Mouse (Mus musculus): ENCODE measurements around the gene Arhgef10l. TPM values are rescaled to one million over a fixed set of nuclear protein-coding genes. Genes with fewer than 3 reads are reported as not detected.
A peak's percentile ranks its signal among the peaks of the same experiment; 100 is the strongest.

Arhgef10l gene
- polyA plus RNA-seq, 1 experiment from 2014 or later: 32.3 TPM

GRCm38 (mm10) chr4:140604541-140604940 is 61.3 kb downstream of the Arhgef10l start:
- peaks cover 16% of the 10 kb centered on the region; the same call in 1 of the 2 replicates for H3K4me1 ChIP-seq (replicated peaks)
- H3K4me3 ChIP-seq: no peak overlapping the region
- H3K9me3 ChIP-seq: no peaks in the 10 kb centered on the region
- 87% methylated on average over 8 of the region's 8 CpGs for WGBS
- no peak overlapping the region; the same call in 1 of the 2 replicates for H3K27ac ChIP-seq
- peaks cover 86% of the 10 kb centered on the region for H3K36me3 ChIP-seq
- H3K27me3 ChIP-seq (ENCODE audit: insufficient read depth, poor library complexity, severe bottlenecking): no peaks in the 10 kb centered on the region
- no peak for DNase-seq (ENCODE audit: low spot score)

GRCm38 (mm10) chr4:140602022-140602421 is 63.8 kb downstream of the Arhgef10l start:
- peaks cover 8% of the 10 kb centered on the region; the same call in 1 of the 2 replicates for H3K4me1 ChIP-seq (replicated peaks)
- no peak for DNase-seq (ENCODE audit: low spot score)
- H3K27me3 ChIP-seq (ENCODE audit: insufficient read depth, poor library complexity, severe bottlenecking): no peaks in the 10 kb centered on the region
- H3K27ac ChIP-seq: no peak overlapping the region
- WGBS: 76% methylated on average over 4 of the region's 4 CpGs
- H3K36me3 ChIP-seq: peaks cover 85% of the 10 kb centered on the region
- peaks cover 9% of the 10 kb centered on the region; the same call in 1 of the 2 replicates for H3K9me3 ChIP-seq
- no peak overlapping the region for H3K4me3 ChIP-seq

GRCm38 (mm10) chr4:140601153-140601552 is 64.7 kb downstream of the Arhgef10l start:
- DNase-seq (ENCODE audit: low spot score): no peak
- no peak overlapping the region for H3K4me3 ChIP-seq
- 0 out of 2 replicates have a peak, but pooled peaks cover 2% of the 10 kb centered on the region for H3K4me1 ChIP-seq (replicated peaks)
- peaks cover 85% of the 10 kb centered on the region for H3K36me3 ChIP-seq
- H3K27ac ChIP-seq: no peak overlapping the region
- no peaks in the 10 kb centered on the region for H3K27me3 ChIP-seq (ENCODE audit: insufficient read depth, poor library complexity, severe bottlenecking)
- WGBS: 87% methylated on average over 11 of the region's 11 CpGs
- peaks cover 18% of the 10 kb centered on the region for H3K9me3 ChIP-seq

GRCm38 (mm10) chr4:140598846-140599245 is 67.0 kb downstream of the Arhgef10l start:
- no peak overlapping the region for H3K27ac ChIP-seq
- peaks cover 71% of the 10 kb centered on the region for H3K36me3 ChIP-seq
- H3K9me3 ChIP-seq: peaks cover 19% of the 10 kb centered on the region
- H3K4me3 ChIP-seq: no peak overlapping the region
- 87% methylated on average over 5 of the region's 5 CpGs for WGBS
- no peaks in the 10 kb centered on the region for H3K27me3 ChIP-seq (ENCODE audit: insufficient read depth, poor library complexity, severe bottlenecking)
- DNase-seq (ENCODE audit: low spot score): no peak
- peaks cover 5% of the 10 kb centered on the region for H3K4me1 ChIP-seq (replicated peaks)

- H3K9me3 ChIP-seq: peaks cover 19% of the 10 kb centered on the region
- H3K27me3 ChIP-seq (ENCODE audit: insufficient read depth, poor library complexity, severe bottlenecking): no peaks in the 10 kb centered on the region
- H3K4me3 ChIP-seq: no peak overlapping the region
- DNase-seq (ENCODE audit: low spot score): no peak
- no peak overlapping the region for H3K27ac ChIP-seq
- H3K36me3 ChIP-seq: peaks cover 73% of the 10 kb centered on the region
- H3K4me1 ChIP-seq (replicated peaks): peaks cover 14% of the 10 kb centered on the region
- WGBS: 94% methylated on average over 6 of the region's 6 CpGs
Measured at GRCm38 (mm10) chr4:140597928-140598327, 67.9 kb downstream of the Arhgef10l start.

DNA sequence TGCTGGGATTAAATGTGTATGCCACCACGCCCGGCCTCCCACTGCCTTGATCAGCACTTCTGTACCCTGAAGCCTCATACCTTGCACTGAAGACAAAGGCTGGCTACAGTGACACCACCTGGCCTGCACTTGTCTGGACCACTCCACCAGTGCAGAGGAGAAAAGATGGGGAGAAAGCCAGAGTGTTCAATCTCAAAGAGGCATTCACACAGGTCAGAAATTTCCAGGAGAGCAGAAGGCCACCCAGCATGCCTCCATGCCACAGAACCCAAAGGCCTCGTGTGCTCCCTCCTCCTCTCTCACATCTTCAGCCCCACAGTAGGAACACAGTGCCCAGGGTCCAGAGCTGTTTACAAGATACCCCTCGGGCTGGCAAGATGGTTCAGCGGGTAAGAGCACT is 68.4 kb downstream of the Arhgef10l start:
- peaks cover 19% of the 10 kb centered on the region for H3K4me1 ChIP-seq (replicated peaks)
- H3K27me3 ChIP-seq (ENCODE audit: insufficient read depth, poor library complexity, severe bottlenecking): no peaks in the 10 kb centered on the region
- 94% methylated on average over 5 of the region's 5 CpGs for WGBS
- peaks cover 74% of the 10 kb centered on the region for H3K36me3 ChIP-seq
- H3K4me3 ChIP-seq: no peak overlapping the region
- H3K27ac ChIP-seq: no peak overlapping the region
- H3K9me3 ChIP-seq: peaks cover 19% of the 10 kb centered on the region
- no peak for DNase-seq (ENCODE audit: low spot score)

DNA sequence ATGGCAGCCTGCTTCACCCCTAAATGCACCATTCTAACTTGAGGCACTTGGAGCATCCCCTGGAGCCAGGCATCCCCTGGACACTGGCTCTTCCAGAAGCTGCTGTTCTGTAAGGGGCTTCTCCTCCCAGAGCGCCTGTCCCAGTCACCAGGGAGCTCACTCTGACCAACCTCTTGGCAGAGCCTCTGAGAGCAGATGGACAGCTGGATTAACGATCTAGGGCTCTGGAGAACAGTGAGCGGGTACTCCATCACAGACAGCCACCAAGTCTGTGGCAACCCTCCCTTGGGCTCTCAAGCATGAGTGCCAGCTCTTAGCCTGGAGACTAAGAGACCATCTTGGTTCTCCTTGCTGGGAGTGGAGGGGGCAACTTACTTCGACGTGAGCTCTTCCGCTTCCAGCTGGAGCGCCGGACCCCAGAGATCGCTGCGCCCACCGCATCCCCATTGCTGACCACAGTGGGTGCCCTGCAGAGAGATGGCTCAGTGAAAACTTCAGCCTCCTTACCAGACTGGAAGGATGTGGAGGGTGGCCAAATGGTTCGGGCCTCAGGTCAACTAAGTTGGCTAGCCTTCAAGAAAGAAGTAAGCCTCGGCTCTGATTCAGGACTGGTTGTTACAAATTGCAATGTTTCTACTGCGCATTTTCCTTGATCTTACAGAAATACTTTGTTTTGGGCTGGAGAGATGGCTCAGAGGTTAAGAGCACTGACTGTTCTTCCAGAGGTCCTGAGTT is 71.9 kb downstream of the Arhgef10l start:
- peaks cover 81% of the 10 kb centered on the region for H3K36me3 ChIP-seq
- peak overlapping the region; percentile 77 for H3K27ac ChIP-seq
- H3K27me3 ChIP-seq (ENCODE audit: insufficient read depth, poor library complexity, severe bottlenecking): no peaks in the 10 kb centered on the region
- H3K4me3 ChIP-seq: no peak overlapping the region
- peaks cover 19% of the 10 kb centered on the region for H3K4me1 ChIP-seq (replicated peaks)
- DNase-seq (ENCODE audit: low spot score): no peak
- peaks cover 19% of the 10 kb centered on the region for H3K9me3 ChIP-seq
- WGBS: 91% methylated on average over 14 of the region's 14 CpGs

DNA sequence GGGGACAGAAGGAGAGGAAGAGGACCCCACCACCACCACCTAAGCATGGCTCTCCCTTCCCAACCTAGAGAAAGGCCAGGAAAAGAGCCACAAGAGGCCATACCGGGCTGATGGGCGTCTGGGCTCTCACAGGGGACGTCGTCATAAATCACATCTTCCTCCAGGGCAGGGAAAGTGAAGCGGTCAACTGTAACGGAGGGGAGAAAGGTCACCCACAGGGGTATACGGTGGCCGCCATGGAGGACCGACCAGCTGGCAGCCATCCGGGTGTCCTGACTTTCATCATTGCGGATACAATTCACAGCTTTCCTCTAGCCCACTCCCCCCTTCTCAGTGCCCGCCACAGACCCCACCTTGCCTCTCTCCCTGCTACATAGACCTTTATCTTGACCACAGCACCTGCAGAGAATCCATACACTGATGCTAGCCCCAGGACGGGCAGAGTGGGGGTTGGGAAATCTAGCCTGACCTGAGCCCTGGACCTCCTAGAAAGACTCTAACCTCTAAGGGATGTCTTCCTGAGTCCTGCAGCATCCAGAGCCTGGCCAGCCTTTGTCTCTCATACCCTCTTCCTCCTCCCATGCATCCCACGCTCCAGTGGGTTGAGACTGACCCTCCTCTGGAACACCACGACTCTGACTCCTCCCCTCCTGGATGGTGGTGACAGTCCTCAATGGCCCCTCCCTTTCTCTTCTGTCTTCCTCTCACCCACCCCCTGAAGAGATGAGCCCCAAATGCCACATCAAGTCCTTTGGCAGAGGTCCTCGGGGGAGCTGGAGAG is 72.6 kb downstream of the Arhgef10l start:
- 50% methylated on average over 16 of the region's 16 CpGs for WGBS
- DNase-seq (ENCODE audit: low spot score): peak; percentile 10
- H3K36me3 ChIP-seq: peaks cover 81% of the 10 kb centered on the region

DNA sequence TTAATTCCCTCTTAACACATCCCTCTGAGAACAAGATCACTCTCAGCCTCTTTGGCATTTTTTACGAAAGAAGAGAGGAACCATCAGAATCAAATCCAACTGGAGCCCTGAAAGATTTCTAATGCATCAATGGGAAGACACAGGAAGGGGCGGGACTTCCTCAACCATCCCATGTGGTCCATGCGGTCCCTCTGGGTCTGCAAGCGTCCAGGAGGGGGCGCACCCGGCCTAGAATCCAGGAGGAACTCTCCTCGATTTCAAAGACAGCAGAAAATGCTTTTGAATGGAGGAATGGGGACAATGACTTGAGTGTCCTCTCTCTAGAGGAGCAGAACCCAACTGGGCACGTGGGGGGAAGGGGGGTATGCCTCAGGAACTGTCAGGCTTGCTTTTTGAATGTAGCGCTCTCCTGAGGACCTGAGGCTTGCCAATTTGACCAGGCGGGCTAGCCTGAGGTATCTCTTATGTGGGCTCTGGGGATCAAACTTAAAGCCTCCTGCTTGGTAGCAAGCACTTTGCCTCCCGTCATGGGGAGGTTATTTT is 73.5 kb downstream of the Arhgef10l start:
- H3K4me1 ChIP-seq (replicated peaks): peaks cover 19% of the 10 kb centered on the region
- H3K27ac ChIP-seq: peak overlapping the region; percentile 77
- WGBS: 29% methylated on average over 11 of the region's 11 CpGs
- peaks cover 11% of the 10 kb centered on the region for H3K9me3 ChIP-seq
- no peak overlapping the region for H3K4me3 ChIP-seq
- H3K27me3 ChIP-seq (ENCODE audit: insufficient read depth, poor library complexity, severe bottlenecking): no peaks in the 10 kb centered on the region
- H3K36me3 ChIP-seq: peaks cover 81% of the 10 kb centered on the region
- DNase-seq (ENCODE audit: low spot score): peak; percentile 90

More for the DNA sequence above, 72.6 kb downstream of the Arhgef10l start:
- Histone ChIP-seq H3K27me3 (ENCODE audit: insufficient read depth, poor library complexity, severe bottlenecking) (no peaks in the 10 kb centered on the region), H3K27ac (peak overlapping the region; percentile 77), H3K4me1 (replicated peaks) (peaks cover 19% of the 10 kb centered on the region), H3K4me3 (no peak overlapping the region), H3K9me3 (peaks cover 19% of the 10 kb centered on the region)

GRCm38 (mm10) chr4:140586478-140586877 is 79.3 kb downstream of the Arhgef10l start:
- H3K27ac ChIP-seq: 0 out of 2 replicates have a peak overlapping the region, but pooled peaks have one; percentile 1
- 82% methylated on average over 5 of the region's 5 CpGs for WGBS
- H3K4me3 ChIP-seq: no peak overlapping the region
- peaks cover 100% of the 10 kb centered on the region for H3K36me3 ChIP-seq
- no peaks in the 10 kb centered on the region for H3K27me3 ChIP-seq (ENCODE audit: insufficient read depth, poor library complexity, severe bottlenecking)
- DNase-seq (ENCODE audit: low spot score): no peak
- H3K4me1 ChIP-seq (replicated peaks): 0 out of 2 replicates have a peak, but pooled peaks cover 7% of the 10 kb centered on the region
- H3K9me3 ChIP-seq: no peaks in the 10 kb centered on the region

- no peaks in the 10 kb centered on the region for H3K27me3 ChIP-seq (ENCODE audit: insufficient read depth, poor library complexity, severe bottlenecking)
- peaks cover 100% of the 10 kb centered on the region for H3K36me3 ChIP-seq
- no peak for DNase-seq (ENCODE audit: low spot score)
- no peak overlapping the region for H3K4me3 ChIP-seq
- H3K4me1 ChIP-seq (replicated peaks): 0 out of 2 replicates have a peak, but pooled peaks cover 7% of the 10 kb centered on the region
- 79% methylated on average over 5 of the region's 5 CpGs for WGBS
- no peaks in the 10 kb centered on the region for H3K9me3 ChIP-seq
- H3K27ac ChIP-seq: no peak overlapping the region
Measured at GRCm38 (mm10) chr4:140584240-140584639, 81.6 kb downstream of the Arhgef10l start.

DNA sequence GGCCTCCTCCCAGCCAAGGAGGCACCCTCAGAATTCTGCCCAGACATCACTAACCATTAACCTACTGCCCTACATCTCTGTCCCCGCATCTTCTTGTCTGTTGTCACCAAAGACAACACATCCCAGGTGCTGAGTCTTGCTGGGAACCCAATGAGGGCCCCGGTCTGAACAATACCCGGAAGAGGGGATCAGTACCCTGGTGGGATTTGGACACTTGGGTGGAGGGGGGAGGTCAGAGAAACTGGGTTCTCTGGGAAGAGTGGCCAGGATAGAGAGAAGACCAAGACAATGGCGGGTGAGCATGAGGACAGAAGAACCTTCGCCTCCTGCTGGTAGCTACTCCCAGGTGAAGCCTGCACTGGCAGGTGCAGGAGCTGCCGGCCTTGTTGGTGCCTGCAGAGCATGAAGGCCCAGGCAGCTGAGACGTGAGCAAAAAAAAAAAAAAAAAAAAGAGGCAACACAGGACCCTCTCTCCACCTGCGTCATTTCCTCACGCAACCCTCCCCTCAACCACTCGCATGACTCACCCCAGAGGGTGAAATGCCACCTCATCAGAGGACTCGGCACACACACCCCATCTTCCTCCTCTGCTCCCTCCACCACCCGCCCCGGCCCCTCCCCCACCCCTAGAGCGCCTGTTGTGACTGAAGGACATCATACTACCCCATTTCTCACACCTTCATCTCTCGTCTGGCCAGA is 83.3 kb downstream of the Arhgef10l start:
- peaks cover 100% of the 10 kb centered on the region for H3K36me3 ChIP-seq
- H3K9me3 ChIP-seq: no peaks in the 10 kb centered on the region
- no peak for DNase-seq (ENCODE audit: low spot score)
- H3K27ac ChIP-seq: no peak overlapping the region
- 0 out of 2 replicates have a peak, but pooled peaks cover 7% of the 10 kb centered on the region for H3K4me1 ChIP-seq (replicated peaks)
- 86% methylated on average over 15 of the region's 15 CpGs for WGBS
- H3K27me3 ChIP-seq (ENCODE audit: insufficient read depth, poor library complexity, severe bottlenecking): no peaks in the 10 kb centered on the region
- H3K4me3 ChIP-seq: no peak overlapping the region
